Mouse (Mus musculus): Measurements from ENCODE around the gene Il1rl2. TPM values are rescaled to one million over a fixed set of nuclear protein-coding genes. Genes with fewer than 3 reads are reported as not detected.

Gene Il1rl2
- total and polyA plus RNA-seq, 3 experiments: 0.04 to 0.08 TPM; not detected in 1

- H3K9ac ChIP-seq (ENCODE audit: control insufficient read depth, low read depth, low read length, poor library complexity, severe bottlenecking): no peak overlapping the region
- TF ChIP-seq MAX (IDR thresholded peaks at IDR 0.05; ENCODE audit: low read length) (no peak), CTCF (IDR thresholded peaks at IDR 0.05 in 2 of 3, conservative IDR thresholded peaks at IDR 0.05 in 1 of 3; ENCODE audit: control insufficient read depth in 1 of 3, insufficient read depth in 1 of 3, low read depth in 2 of 3, low read length in 3 of 3, poor library complexity in 1 of 3, severe bottlenecking in 1 of 3) (no peak), ZNF384 (IDR thresholded peaks at IDR 0.05; ENCODE audit: low read depth, low read length) (no peak), CHD2 (IDR thresholded peaks at IDR 0.05; ENCODE audit: low read length) (no peak), HCFC1 (IDR thresholded peaks at IDR 0.05; ENCODE audit: low read depth, low read length) (no peak), MXI1 (IDR thresholded peaks at IDR 0.05; ENCODE audit: low read depth, low read length) (no peak), MAZ (IDR thresholded peaks at IDR 0.05; ENCODE audit: low read depth, low read length) (no peak), SMC3 (IDR thresholded peaks at IDR 0.05; ENCODE audit: low read depth, low read length) (no peak), TAL1 (IDR thresholded peaks at IDR 0.05; ENCODE audit: low read length) (no peak), GATA1 (IDR thresholded peaks at IDR 0.05; ENCODE audit: low read depth, low read length) (no peak), POLR2AphosphoS2 (IDR thresholded peaks at IDR 0.05; ENCODE audit: low read length) (no peak), RCOR1 (IDR thresholded peaks at IDR 0.05; ENCODE audit: low read depth, low read length) (no peak), ZC3H11A (IDR thresholded peaks at IDR 0.05; ENCODE audit: low read depth, low read length) (no peak), ZKSCAN1 (IDR thresholded peaks at IDR 0.05; ENCODE audit: low read depth, low read length) (no peak), TCF12 (IDR thresholded peaks at IDR 0.05; ENCODE audit: low read depth, low read length) (no peak), USF1 (IDR thresholded peaks at IDR 0.05; ENCODE audit: low read depth, low read length) (no peak)
- H3K4me1 ChIP-seq (ENCODE audit: control insufficient read depth in 1 of 2, insufficient read depth in 2 of 2, low read length in 2 of 2): no peaks in the 10 kb centered on the region
- H3K36me3 ChIP-seq (ENCODE audit: control insufficient read depth in 1 of 2, insufficient read depth in 2 of 2, low read length in 2 of 2): no peaks in the 10 kb centered on the region
- H3K27ac ChIP-seq (ENCODE audit: control insufficient read depth, low read depth, low read length): no peak overlapping the region
- no peaks in the 10 kb centered on the region for H3K9me3 ChIP-seq (replicated peaks; ENCODE audit: insufficient read depth, low read length)
- no peaks in the 10 kb centered on the region for H3K79me2 ChIP-seq (ENCODE audit: control insufficient read depth, insufficient read depth, low read length, poor library complexity)
- 0 out of 4 replicates have a peak, but pooled peaks cover 0 to 2% of the 10 kb centered on the region in 2 experiments for H3K27me3 ChIP-seq (ENCODE audit: control insufficient read depth in 1 of 2, insufficient read depth in 2 of 2, low read length in 2 of 2)
- no peak for DNase-seq (ENCODE audit: low read depth, low spot score)
- no peak overlapping the region for H3K4me3 ChIP-seq (ENCODE audit: control insufficient read depth in 1 of 2, insufficient read depth in 1 of 2, low read depth in 2 of 2, low read length in 2 of 2)
These were observed 58.4 kb downstream of the Il1rl2 start for GRCm38 (mm10) chr1:40382841-40383240.

DNA sequence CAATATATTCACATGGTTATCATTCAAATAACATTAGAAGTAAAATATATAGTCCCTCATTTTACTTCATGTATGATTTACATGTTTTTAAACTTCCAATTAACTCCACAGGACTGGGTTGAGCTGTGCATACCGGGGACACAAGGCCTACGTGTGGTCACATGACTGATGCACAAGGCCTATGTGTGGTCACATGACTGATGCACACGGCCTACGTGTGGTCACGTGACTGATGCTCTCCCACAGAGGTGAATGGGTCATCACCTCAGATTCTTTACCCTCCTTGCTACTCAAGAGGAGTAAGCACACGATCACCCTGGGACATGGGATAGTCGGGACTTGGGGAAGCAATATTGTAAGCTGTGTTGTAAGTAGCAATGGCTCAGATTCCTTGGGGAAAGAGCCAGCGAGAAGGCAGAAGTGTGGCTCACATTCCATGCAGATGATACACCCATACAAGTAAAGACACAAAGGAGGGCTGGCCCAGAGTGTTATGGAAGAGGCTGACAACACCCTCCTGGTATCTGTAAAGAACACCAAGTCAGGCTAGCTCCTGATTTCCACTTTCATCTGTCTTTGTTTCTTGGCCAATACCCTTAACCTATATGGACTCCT, 60.6 kb downstream of the Il1rl2 start:
- H3K27ac ChIP-seq (ENCODE audit: control insufficient read depth, low read depth, low read length): no peak overlapping the region
- no peaks in the 10 kb centered on the region for H3K36me3 ChIP-seq (ENCODE audit: control insufficient read depth in 1 of 2, insufficient read depth in 2 of 2, low read length in 2 of 2)
- TF ChIP-seq RCOR1 (IDR thresholded peaks at IDR 0.05; ENCODE audit: low read depth, low read length) (no peak), USF1 (IDR thresholded peaks at IDR 0.05; ENCODE audit: low read depth, low read length) (peak; percentile 65; the same call in 1 of the 2 replicates)
- H3K27me3 ChIP-seq (ENCODE audit: control insufficient read depth in 1 of 2, insufficient read depth in 2 of 2, low read length in 2 of 2): 0 out of 4 replicates have a peak, but pooled peaks cover 0 to 2% of the 10 kb centered on the region in 2 experiments
- H3K4me3 ChIP-seq (ENCODE audit: control insufficient read depth in 1 of 2, insufficient read depth in 1 of 2, low read depth in 2 of 2, low read length in 2 of 2): no peak overlapping the region
- H3K4me1 ChIP-seq (ENCODE audit: control insufficient read depth in 1 of 2, insufficient read depth in 2 of 2, low read length in 2 of 2): no peaks in the 10 kb centered on the region
- no peaks in the 10 kb centered on the region for H3K9me3 ChIP-seq (replicated peaks; ENCODE audit: insufficient read depth, low read length)
- no peak overlapping the region for H3K9ac ChIP-seq (ENCODE audit: control insufficient read depth, low read depth, low read length, poor library complexity, severe bottlenecking)
- DNase-seq (ENCODE audit: low read depth, low spot score): no peak
- H3K79me2 ChIP-seq (ENCODE audit: control insufficient read depth, insufficient read depth, low read length, poor library complexity): no peaks in the 10 kb centered on the region

Data from MEL (cell line).